Mouse (Mus musculus) ovary, adult 10 weeks (tissue): Measurements from ENCODE around the gene Xpa. TPM values are rescaled to one million over a fixed set of nuclear protein-coding genes. Genes with fewer than 3 reads are reported as not detected.

Source experiments
- polyA plus RNA-seq: library from polyadenylated mRNA; stranded (reverse); fragments of 350-450 nt; fragmentation: Illumina TruSeq; extraction: RNeasy Lipid Tissue Mini Kit (QIAGEN cat#74804); gene quantifications from one replicate; pipeline ENCODE4 v1.2.3, GENCODE M21; 2014

Xpa gene
- 45.3 TPM for polyA plus RNA-seq

GRCm38 (mm10) chr4:46195781-46196487 is at the start of gene Xpa:
Gene Xpa (minus strand): TSS chr4:46196311.

DNA sequence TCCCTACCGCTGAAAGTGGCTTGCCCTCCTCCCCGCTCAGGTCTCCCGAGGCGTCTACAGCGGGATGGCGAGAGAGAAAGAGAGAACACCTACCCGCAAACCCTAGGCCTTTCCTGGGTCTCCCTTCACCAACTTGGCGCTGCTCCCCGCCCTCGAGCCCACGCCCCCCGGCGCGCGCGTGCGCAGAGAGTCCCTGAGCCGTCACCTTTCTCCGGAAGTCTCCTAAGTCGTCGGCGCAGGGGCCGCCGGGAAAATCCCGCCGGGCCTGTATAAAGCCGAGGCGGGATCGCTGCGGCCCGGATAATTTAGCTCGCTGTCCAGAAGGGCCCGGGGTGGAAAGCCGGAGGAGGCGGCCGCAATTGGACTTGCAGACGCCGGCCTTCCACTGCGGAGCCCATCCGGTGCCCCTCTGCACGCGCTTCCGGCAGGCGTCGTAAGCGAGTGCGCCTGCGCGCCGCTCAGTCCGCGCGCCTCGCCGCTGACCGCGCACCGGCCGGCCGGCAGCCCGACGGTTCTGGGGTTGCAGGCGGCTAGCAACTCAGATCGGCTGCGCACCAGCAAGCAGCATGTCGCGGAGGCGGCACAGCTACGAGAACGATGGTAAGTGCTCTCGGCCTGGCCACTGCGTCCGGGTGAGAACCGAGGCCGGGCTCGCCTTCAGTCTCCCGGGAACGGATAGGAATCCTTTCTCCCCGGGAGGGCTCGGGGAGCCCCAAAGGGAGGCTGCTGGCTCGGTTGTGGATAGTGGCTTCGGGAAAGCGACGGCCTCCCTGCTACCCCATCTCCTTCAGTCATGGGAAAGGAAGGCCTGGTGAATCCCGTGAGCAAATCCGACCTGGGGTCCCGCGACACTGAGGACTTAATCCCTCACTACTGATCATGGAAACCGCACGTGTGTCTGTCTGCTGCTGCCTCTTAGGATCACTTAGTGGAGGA is 57.6 kb downstream of the Xpa start, which contains the start of the genes Ncbp1 and Tstd2:
Gene Ncbp1 (plus strand): TSS at position 327 of the 936 bp plus-strand sequence.
Gene Tstd2 (minus strand): TSS at position 408 of the 936 bp plus-strand sequence.

Other genes with a start within 250 kb of the Xpa start
- 28.8 TPM for gene Tdrd7, start 231.0 kb downstream of the Xpa start, polyA plus RNA-seq
- gene Tmod1, start 157.4 kb downstream of the Xpa start, polyA plus RNA-seq: 9.9 TPM
- 66.0 TPM for gene Ncbp1, start 57.7 kb downstream of the Xpa start, polyA plus RNA-seq
- 37.7 TPM for gene Tstd2, start 57.6 kb downstream of the Xpa start, polyA plus RNA-seq
- not detected for gene Foxe1, start 147.3 kb upstream of the Xpa start, polyA plus RNA-seq
- gene Trmo, start 193.1 kb upstream of the Xpa start, polyA plus RNA-seq: 1.9 TPM
- gene Hemgn, start 217.2 kb upstream of the Xpa start, polyA plus RNA-seq: not detected